Mouse (Mus musculus) R1 (cell line): ENCODE data around the gene H2afb3.
"Not testable (repeated sequence)": the region's sequence is repeated elsewhere in the genome, so short reads cannot be mapped to it uniquely, and the experiment has no call there.

ENCODE experiments used
- DNase-seq: peaks from one replicate; pipeline ENCODE4 v3.0.0-alpha.2; 2018; ENCODE audit warnings: low read depth, low spot score

H2afb3 gene

DNA sequence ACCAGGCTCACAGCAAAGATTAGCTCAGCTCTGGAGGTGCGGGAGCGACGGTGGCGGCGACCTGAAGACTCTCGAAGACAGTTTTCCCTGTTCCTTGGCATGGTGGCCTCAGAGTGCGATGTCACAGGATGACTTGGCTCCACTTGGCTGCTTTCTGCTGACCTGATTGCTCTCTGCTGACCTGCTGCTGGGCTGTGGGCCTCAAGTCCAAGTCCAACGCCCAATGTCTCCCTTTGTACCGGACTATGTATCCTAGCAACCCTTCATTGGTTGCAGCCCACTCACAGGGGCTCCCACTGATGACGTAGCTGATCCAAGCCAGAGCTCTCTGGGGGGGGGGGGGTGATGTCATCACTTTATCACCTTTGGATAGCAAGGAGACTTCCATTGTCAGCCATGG, at the start of gene H2afb3:
Gene H2afb3, minus strand, starts transcription at position 101 of the 400 bp plus-strand sequence.
- DNase-seq: not testable (repeated sequence)

DNA sequence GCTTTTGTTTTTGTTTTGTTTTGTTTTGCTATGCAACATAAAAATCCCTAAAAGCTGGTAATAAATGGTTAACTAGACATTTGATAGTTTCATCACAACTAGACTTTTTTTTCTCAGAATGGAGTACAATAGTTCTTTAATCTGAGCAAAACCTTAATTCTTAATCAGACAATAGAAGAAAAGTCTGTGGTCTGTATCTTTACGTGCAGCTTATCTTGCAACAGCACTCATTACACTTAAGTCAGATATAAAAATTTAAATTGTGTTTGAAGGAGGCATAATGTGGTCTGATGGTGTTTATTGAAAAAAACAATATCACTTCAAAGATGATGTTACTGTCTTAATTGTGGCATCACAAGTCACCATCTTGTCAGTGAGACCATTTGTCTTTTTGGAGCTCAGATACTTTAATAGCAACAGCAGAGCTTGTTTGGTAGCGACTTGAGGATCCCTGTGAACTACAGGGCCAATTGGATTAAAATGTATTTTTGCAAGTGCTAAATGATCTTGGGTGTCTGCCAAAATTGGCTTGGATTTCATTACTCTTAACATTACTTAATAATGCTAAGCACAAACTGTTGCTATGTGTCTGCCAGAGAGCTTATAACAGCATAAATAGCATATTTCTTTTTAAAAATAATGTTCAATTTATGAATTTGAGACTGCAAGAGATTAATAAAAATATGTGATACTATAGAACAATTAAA, 11.3 kb downstream of the H2afb3 start:
- no peak for DNase-seq

DNA sequence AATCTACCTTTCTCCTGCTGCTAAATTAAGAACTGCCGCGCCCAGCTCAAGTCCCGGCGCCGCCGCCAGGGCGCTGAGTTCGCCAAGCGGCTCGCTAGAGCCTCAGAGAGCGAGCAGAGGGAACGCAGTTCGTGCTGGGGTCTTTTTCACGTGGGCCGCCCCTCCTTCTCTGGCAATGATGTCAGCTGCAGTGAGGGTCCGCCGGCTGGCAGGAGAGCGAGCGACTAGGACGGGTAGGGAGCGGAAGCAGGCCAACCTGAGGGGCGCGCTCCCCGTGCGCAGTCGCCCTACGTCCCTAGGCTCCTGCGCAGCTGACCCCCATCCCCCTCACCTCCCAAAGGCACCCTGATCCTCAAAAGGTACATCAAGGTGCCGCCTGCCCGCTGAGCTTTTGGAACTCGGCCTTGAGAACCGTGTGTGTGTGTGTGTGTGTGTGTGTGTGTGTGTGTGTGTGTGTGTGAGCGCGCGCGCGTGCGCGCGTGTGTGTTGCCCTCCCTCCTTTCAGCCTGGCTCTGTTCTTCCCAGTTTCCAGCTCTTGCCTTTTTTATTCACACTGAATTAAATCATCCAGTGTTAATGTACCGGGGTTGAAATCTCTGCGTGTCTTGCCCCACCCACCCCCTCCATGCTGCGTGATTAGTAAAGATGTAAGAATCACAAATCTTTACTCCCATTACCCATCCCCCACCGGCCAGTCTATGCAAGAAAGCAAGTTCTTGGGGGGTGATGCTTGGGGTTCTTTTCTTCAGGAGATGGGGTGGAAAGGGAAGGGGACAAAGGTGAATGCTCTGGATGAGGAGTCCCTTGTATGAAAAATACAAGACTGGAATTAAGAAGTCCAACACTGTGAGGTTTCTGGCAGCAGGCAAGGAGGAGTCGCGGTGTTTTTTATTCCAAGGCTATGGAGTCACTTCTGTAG, 19.8 kb downstream of the H2afb3 start:
- DNase-seq: peak; percentile 42

DNA sequence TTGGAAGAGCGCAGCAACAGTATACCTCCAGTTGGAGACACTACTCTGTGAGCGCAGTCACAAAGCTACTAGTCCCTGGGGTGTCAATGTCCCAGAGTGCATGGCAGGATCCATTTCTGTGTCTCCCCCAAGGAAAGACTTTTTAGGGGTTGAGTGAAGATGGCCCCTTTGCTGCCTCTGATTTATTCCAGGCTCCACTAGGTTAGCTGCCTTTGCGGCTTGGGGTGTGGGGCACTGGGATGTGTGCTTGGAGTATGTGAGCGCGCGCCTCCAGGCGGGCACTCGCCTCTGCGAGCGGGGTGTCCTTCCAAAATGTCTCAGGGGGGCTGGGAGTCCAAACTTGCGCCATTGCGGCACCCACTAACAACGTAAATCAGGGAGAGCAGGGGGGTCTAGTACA, 21.2 kb downstream of the H2afb3 start:
- no peak for DNase-seq

DNA sequence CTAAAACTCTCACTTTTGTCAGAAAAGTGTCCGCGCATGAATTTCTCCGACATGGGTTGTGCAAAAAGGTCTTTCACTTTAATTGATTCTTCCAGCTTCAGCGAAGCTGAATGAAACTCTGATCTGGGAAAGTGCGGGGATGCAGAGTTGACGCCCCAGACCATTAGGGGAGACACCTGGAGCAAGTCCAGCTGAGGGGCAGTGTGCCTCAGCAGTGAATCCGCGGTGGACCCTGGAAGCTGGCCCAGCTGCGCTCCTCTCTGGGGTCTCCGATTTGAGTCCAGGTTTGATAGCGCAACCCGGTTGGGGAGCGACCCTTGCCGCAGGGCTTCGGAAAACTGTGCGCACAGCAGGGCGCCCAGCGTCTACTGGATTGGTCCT, 22.0 kb downstream of the H2afb3 start:
- peak; percentile 1 for DNase-seq

DNA sequence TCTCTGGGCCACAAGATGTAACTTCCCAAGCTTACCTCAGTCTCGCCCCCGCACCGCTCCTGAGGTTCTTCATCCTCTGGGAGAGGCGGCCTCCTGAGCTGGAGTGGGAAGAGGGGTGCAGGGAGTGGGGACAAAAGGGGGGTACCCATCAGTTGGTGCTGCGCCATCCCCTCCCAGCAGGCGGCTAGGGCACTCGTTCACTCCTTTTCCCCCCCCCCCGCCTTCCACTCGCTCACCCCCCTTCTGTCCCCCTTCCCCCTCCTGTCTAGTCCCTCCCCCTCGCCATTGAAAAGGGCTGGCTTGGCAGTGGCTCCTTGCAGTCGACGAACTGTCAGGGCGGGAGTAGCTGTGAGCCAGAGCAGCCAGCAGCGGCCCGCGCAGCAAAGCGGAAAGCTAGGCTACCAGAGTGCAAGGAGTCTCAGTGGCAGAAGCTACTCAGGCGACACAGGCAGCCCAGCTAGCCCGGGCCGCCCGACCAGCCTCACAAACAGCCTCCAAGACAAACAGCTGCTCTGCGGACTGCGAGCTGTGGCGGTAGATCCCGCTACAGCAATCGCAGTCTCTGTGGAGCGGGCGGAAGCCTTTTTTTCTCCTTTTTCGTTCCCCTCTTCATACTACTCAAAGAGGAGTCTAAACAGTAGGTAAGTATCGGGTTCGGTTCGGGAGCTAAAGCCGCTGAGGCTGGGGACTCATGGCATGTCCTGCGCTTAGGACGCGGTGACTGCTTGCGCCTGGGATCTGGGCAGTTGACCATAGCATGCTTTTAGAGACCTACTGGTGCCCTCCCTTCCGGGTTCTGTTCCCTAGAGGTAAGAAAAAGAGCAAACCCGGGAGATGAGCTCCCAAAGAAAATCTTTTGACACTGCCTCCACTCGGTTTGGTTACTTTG, 22.6 kb downstream of the H2afb3 start, which contains the start of gene Pcdh11x:
Gene Pcdh11x, plus strand, starts transcription at position 249 of the 889 bp plus-strand sequence.
- peak; percentile 41 for DNase-seq

DNA sequence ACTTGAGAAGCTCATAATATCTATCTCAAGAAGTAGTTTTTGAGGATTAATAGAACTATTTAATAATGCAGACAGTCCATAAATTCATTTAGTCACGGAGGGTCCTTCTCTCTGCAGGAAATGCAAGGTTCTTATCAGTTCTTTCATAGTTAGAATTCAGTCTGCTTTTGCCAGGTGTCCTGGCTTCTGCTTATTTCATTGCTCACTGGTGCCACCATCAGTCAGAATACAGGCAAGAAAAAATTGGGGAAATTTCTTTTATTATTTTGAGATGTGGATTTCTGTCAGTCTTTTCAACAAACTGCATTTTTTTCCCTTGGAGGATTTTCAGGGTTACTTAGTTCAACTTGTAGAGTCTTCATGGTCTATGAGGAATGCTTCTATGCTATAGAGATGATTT, 25.4 kb downstream of the H2afb3 start:
- DNase-seq: no peak

DNA sequence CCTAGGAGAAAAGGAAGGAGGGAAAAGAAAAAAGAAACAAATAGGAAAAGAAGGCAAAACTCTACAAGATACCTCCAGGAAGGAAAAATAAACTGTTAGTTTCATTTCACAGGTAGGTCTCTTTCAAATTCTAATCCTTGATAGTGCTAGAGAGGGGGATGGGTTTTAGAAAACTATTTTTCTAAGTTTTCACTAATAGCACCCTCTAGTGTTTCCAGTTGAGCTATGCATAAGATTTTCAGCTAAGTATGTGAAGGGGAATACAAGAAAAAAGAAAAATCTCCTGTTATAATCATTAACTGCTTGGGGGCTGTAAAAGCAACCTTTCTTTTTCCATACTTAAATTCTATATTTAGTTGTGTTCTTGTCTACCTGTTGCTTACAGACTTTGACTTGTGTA, 27.4 kb downstream of the H2afb3 start:
- peak; percentile 1 for DNase-seq
